Mouse (Mus musculus) hindlimb bud, embryonic 11.5 days (tissue): ENCODE results near the gene Klhl18.

Source experiments
- DNase-seq: peaks from one replicate; pipeline ENCODE4 v3.0.0-alpha.2; 2012; ENCODE audit warnings: low read depth, low spot score; ENCODE audit errors: extremely low spot score

The Klhl18 gene

GRCm38 (mm10) chr9:110476124-110477091 lies at the start of gene Klhl18, which contains the start of gene Kif9:
TSS of gene Klhl18 (minus strand) at chr9:110476694.
TSS of gene Kif9 (plus strand) at chr9:110476958.
- DNase-seq = peak; percentile 98

DNA sequence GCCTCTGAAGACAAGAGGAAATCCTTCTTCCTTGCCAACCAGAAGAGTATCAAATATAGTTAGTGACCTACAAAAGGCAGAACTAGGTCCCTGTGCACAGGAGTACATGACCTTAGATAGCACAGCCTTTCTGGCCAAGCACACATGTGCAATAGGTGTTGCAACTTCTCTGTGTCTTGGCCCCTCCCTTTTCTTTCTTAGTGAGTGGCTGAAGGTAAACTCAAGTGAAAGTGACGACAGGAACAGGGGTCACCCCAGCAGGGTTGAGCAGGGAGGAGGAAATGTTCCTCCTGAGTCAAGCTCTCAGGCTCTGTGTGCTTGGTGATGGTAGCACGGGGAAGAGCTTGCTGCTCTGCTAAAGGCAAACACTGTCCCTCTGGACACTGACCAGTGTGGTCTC lies 49.2 kb upstream of the Klhl18 start:
- DNase-seq = no peak

- DNase-seq = no peak
Observed at GRCm38 (mm10) chr9:110490913-110491312, 14.4 kb upstream of the Klhl18 start.

DNA sequence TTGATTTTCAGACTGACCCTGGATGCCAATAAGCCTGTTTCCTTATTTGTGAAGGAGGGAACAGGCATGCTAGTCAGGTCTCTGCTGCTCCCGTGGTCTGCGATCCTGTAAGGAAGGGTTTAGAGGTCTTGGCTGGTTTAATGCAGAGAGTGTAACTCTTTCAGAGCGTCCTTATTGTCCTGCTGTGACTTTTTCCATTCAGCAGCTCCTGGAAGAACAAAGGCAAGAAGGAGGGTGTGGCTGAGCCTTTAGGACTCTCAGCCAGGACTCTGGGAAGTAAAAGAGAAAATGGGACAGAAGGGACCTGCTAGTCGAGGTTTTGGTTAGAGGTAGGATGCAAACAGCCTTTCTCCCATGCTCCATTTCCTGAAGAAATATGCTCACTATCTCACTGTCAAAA lies 12.3 kb upstream of the Klhl18 start:
- DNase-seq = no peak

- DNase-seq = no peak
Observed at GRCm38 (mm10) chr9:110478639-110479038, 2.1 kb upstream of the Klhl18 start.

DNA sequence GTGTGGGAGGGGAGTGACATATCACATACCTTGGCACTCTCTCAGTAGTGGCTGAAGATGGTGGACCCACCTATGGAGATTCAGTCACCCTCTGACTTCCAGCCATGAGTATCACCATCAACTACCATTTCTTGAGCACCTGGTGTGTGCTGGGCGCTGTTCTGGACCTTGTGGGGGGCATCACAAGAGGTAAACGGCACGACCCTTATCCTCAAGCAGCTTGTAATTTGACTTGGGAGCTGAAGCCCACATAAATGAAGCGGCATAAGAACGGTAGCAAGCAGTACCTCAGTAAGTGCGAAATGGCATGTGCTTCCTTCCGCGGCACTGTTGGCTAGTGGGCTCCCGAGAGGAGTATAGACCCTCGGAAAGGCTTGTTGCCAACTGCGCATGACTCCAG lies 1.5 kb upstream of the Klhl18 start:
- no peak for DNase-seq

GRCm38 (mm10) chr9:110466179-110466578 lies 10.3 kb downstream of the Klhl18 start:
- no peak for DNase-seq

- no peak for DNase-seq
Observed at GRCm38 (mm10) chr9:110465336-110465735, 11.2 kb downstream of the Klhl18 start.

GRCm38 (mm10) chr9:110463983-110464591 lies 12.4 kb downstream of the Klhl18 start:
- no peak for DNase-seq

- DNase-seq = no peak
Observed at GRCm38 (mm10) chr9:110462321-110462720, 14.2 kb downstream of the Klhl18 start.

GRCm38 (mm10) chr9:110460884-110461815 lies 15.3 kb downstream of the Klhl18 start:
- no peak for DNase-seq

DNA sequence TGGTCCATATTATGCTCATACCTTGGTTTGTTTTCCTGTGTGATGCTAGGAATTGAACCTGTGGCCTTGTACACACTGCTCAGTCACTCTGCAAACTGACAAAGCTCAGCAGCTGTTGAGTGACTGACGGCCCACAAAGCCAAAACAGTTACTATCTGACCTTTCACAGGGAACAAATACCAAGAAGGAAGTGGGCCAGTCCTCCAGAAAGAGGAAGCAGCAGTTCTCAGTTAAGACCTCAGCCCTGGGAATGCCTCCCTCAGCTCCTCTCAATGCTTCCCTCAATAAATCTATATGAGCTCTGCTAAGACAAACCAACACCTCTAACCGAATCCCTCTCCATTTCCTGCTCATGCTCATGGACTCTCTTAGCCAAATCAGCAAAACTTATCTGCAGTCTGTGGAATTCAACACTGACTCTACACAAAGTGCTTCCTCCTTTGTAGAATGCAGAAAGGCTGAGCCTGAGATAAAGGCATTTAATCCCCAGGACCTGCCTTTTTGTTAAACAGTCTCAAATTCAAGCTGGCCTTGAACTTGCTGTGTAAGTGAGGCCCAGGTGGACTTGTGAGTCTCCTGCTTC lies 17.3 kb downstream of the Klhl18 start:
- no peak for DNase-seq

DNA sequence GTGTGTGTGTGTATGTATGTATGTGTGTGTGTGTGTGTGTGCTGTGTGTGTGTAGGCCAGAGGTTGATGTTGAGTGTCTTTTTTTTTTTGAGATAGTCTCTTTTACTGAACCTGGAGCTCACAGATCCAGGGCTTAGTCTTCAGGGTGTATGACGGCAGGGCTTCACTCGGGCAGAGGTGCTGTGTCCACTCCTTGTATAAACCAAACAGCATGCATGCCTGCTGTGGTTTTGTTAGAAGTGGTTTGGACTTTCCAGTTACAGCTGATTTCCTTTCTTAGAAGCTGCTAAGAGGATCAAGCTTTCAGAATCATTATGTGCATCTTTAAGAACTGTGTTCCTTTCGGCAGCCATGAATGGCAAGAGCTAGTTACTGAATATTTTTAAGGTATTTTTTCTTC lies 18.6 kb downstream of the Klhl18 start:
- no peak for DNase-seq

DNA sequence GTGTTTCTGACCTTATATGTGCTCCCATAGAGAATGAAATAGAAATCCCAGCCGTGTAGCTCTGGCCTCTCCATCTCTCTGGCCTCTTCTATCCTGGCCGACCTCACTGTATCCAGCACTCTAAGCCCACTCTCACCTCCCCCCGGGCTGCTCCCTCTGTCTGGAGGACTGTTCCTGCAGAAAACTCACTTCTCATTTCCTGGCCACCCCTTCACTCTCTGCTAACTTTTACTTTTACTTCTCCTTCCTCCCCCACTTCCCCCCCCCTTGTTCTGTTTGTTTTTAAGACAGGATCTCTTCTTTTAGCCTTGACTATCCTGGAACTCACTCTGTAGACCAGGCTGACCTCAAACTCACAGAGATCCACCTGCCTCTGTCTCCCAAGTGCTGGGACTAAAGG lies 24.0 kb downstream of the Klhl18 start:
- no peak for DNase-seq

- DNase-seq = peak; percentile 83
Observed at GRCm38 (mm10) chr9:110448857-110449617, 27.5 kb downstream of the Klhl18 start.

GRCm38 (mm10) chr9:110448356-110448755 lies 28.1 kb downstream of the Klhl18 start:
- no peak for DNase-seq

DNA sequence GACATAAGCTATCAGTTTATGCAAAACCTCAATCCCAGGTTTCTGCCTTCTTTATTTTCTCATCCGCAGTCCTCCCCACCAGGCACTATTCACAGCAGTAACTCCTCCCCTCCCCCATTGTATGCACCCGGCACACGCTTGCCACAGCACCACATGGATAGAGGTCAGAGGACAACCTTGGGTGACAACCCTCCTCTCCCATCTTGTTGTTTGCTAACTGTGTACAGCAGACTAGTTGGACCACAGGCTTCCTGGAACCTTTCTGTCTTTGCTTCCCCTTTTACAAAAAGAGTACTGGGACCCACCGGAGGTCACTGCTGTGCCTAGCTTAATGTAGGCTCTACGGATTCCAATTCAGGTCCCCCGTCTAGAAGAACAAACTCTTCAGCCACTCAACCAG lies 35.9 kb downstream of the Klhl18 start:
- no peak for DNase-seq

DNA sequence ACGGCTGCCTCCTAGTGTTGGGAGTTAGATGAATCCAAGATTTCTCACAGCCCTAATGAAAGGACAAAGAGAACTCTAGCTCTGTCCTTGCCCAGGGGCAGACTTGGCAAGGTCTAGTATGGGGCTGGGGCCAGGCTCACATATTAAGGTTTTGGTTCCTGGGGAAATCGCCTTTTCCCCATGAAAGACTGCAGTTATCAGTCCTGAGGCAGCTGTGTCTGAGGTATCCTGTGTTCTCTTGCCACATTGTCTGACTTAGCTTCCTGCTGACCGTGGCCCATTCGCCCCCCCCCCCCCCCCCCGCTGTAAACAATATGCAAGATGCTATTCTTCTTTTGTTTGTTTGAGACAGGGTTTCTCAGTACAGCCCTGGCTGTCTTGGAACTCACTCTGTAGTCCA lies 36.4 kb downstream of the Klhl18 start:
- DNase-seq = no peak

GRCm38 (mm10) chr9:110436041-110436440 lies 40.5 kb downstream of the Klhl18 start:
- no peak for DNase-seq

DNA sequence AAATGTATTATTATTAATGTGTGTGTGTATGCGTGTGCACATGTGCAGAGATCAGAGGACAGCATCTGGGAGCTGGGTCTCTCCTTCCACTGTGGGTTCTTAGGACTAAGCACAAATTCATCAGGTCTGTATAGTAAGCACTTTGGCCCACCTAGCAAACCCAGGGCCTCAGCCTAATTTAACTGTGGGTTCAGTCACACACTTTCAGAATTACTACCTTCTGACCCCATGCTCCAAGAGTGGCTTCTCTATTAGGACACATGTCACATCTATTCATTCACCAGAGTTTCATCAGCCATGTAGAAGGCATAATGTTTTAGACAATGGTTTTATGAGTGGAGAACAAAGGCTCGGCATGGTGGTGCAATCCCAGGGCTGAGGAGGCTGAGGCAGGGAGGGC lies 43.4 kb downstream of the Klhl18 start:
- no peak for DNase-seq
